Mouse (Mus musculus): ENCODE data around the gene Magohb.

Gene Magohb

DNA sequence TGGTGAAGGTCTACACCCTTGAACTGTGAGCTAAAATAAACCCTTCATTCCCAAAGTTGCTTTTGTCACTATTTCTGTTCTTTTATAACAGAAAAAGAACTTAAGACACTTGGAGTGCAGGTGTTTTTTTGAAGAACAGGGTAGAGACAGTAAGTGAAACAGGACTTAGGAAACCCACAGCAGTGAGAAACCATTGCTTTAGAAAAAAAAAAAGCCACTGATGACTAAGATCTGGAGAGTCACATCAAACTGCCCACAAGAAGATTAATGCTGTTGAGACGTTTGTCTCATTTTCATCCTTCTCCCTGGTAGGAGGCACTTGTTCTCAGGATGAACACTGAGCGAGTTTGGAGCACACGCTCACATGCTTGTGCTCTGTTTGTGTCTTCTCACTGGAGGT lies 31.0 kb downstream of the Magohb start:
- DNase-seq (ENCODE audit: low spot score) = no peak

DNA sequence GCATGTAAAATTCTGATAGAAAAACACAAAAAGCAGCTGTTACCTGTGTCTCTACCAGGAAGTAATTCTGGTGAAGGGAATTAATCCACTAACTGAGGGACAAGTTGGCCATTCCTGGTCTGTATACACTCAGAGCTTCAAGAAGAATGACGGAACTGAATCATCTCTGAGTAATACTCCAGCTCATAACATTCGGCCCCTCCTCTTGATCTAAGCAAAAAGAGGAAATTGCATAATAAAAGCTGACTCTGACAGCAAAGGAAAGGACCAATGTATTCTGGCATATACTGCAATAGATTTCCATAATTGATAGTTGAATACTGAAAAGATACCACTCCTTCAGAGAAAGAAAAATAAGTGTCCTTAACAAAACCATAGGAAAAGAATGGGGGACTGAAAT lies 45.8 kb downstream of the Magohb start, which contains the start of gene Klra2:
TSS of gene Klra2 (minus strand) at position 157 of the 400 bp plus-strand sequence.
- no peak for DNase-seq (ENCODE audit: low spot score)

DNA sequence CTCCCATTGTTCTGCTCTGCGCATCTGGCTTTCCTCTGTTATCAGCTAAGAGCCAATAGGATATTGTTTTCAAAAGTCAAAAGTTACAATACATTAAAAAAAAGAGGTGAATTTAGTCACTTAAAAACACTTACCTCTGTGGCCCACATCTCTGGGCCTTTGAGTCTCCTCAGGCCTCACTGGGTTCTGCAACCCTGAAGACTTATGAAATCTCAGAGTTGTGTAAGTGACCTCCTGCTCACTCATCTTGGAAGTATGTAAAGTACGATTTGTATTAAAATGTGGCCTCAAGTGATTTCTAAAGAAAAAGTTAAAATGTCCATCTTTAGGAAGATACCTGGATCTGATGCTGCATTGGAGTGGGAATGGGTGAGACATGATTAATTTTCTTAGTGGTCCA lies 48.0 kb downstream of the Magohb start:
- DNase-seq (ENCODE audit: low spot score) = no peak
